Mouse (Mus musculus) heart, adult 2 months (tissue): Measurements from ENCODE around the gene Clip2.

Source experiments
- CTCF ChIP-seq: fragments of 200-600 bp; IDR thresholded peaks from 2 replicates; pipeline ENCODE4 v1.8.1; 2022; ENCODE audit warnings: antibody characterized with exemption, mild to moderate bottlenecking, moderate library complexity
- EP300 ChIP-seq: fragments of 200-500 bp; IDR thresholded peaks from 2 replicates; pipeline ENCODE4 v1.6.1; 2011; ENCODE audit warnings: low read depth, low read length, control low read depth; ENCODE audit not compliant: insufficient read depth
- POLR2A ChIP-seq: fragments of 200-500 bp; IDR thresholded peaks from 2 replicates; pipeline ENCODE4 v1.6.1; 2011; ENCODE audit warnings: mild to moderate bottlenecking, low read depth, low read length, control low read depth; ENCODE audit not compliant: insufficient read depth

GRCm38 (mm10) chr5:134483291-134483690 is 68.9 kb downstream of the Clip2 start:
- TF ChIP-seq CTCF (no peak), EP300 (no peak), POLR2A (no peak)
